Mouse (Mus musculus): Measurements from ENCODE around the gene Npepl1. TPM values are rescaled to one million over a fixed set of nuclear protein-coding genes. Genes with fewer than 3 reads are reported as not detected.

Gene Npepl1
- polyA plus RNA-seq, 1 experiment from 2014 or later: 41.0 TPM

- Histone ChIP-seq H3K9me3 (ENCODE audit: control insufficient read depth, low read length) (0 out of 2 replicates have a peak, but pooled peaks cover 9% of the 10 kb centered on the region), H3K4me1 (replicated peaks; ENCODE audit: control insufficient read depth, insufficient read depth) (no peaks in the 10 kb centered on the region), H3K9ac (ENCODE audit: low read length) (no peak overlapping the region), H3K4me3 (ENCODE audit: low read depth, low read length) (no peak overlapping the region), H3K27ac (replicated peaks) (no peak overlapping the region), H3K36me3 (ENCODE audit: control insufficient read depth, insufficient read depth, low read length) (peaks cover 35% of the 10 kb centered on the region), H3K4me2 (replicated peaks; ENCODE audit: low read depth) (no peak overlapping the region), H3K27me3 (ENCODE audit: control insufficient read depth, insufficient read depth, low read length) (no peaks in the 10 kb centered on the region)
- peak; percentile 12 for DNase-seq (ENCODE audit: low spot score)
- 80% methylated on average over 12 of the region's 12 CpGs for WGBS
- ATAC-seq (ENCODE audit: low FRiP score, low TSS enrichment): no peak
- TF ChIP-seq EP300 (optimal IDR thresholded peaks at IDR 0.05): no peak
- TF ChIP-seq CTCF (IDR thresholded peaks at IDR 0.05; ENCODE audit: low read depth): no peak
Measured at GRCm38 (mm10) chr2:174121411-174121947, 11.3 kb downstream of the Npepl1 start.

GRCm38 (mm10) chr2:174122331-174122730 is 12.2 kb downstream of the Npepl1 start:
- no peak for TF ChIP-seq EP300 (optimal IDR thresholded peaks at IDR 0.05)
- TF ChIP-seq CTCF (IDR thresholded peaks at IDR 0.05; ENCODE audit: low read depth): no peak
- ATAC-seq (ENCODE audit: low FRiP score, low TSS enrichment) (no peak), DNase-seq (ENCODE audit: low spot score) (peak; percentile 9)
- 91% methylated on average over 2 of the region's 2 CpGs for WGBS
- H3K27ac ChIP-seq (replicated peaks): no peak overlapping the region
- H3K4me3 ChIP-seq (ENCODE audit: low read depth, low read length): no peak overlapping the region
- no peaks in the 10 kb centered on the region for H3K27me3 ChIP-seq (ENCODE audit: control insufficient read depth, insufficient read depth, low read length)
- peaks cover 31% of the 10 kb centered on the region for H3K36me3 ChIP-seq (ENCODE audit: control insufficient read depth, insufficient read depth, low read length)
- 0 out of 2 replicates have a peak, but pooled peaks cover 9% of the 10 kb centered on the region for H3K9me3 ChIP-seq (ENCODE audit: control insufficient read depth, low read length)
- H3K4me2 ChIP-seq (replicated peaks; ENCODE audit: low read depth): no peak overlapping the region
- H3K9ac ChIP-seq (ENCODE audit: low read length): no peak overlapping the region
- H3K4me1 ChIP-seq (replicated peaks; ENCODE audit: control insufficient read depth, insufficient read depth): no peaks in the 10 kb centered on the region

- H3K27ac ChIP-seq (replicated peaks): no peak overlapping the region
- H3K9ac ChIP-seq (ENCODE audit: low read length): no peak overlapping the region
- 85% methylated on average over 3 of the region's 3 CpGs for WGBS
- TF ChIP-seq EP300 (optimal IDR thresholded peaks at IDR 0.05): no peak
- no peaks in the 10 kb centered on the region for H3K27me3 ChIP-seq (ENCODE audit: control insufficient read depth, insufficient read depth, low read length)
- no peak overlapping the region for H3K4me3 ChIP-seq (ENCODE audit: low read depth, low read length)
- H3K4me2 ChIP-seq (replicated peaks; ENCODE audit: low read depth): no peak overlapping the region
- H3K4me1 ChIP-seq (replicated peaks; ENCODE audit: control insufficient read depth, insufficient read depth): no peaks in the 10 kb centered on the region
- peaks cover 31% of the 10 kb centered on the region for H3K36me3 ChIP-seq (ENCODE audit: control insufficient read depth, insufficient read depth, low read length)
- ATAC-seq (ENCODE audit: low FRiP score, low TSS enrichment) (no peak), DNase-seq (ENCODE audit: low spot score) (peak; percentile 12)
- 0 out of 2 replicates have a peak, but pooled peaks cover 9% of the 10 kb centered on the region for H3K9me3 ChIP-seq (ENCODE audit: control insufficient read depth, low read length)
Measured at GRCm38 (mm10) chr2:174123731-174124130, 13.6 kb downstream of the Npepl1 start.

GRCm38 (mm10) chr2:174126522-174127375 is 16.6 kb downstream of the Npepl1 start:
- Histone ChIP-seq H3K9me3 (ENCODE audit: control insufficient read depth, low read length) (0 out of 2 replicates have a peak, but pooled peaks cover 9% of the 10 kb centered on the region), H3K4me2 (replicated peaks; ENCODE audit: low read depth) (0 out of 2 replicates have a peak overlapping the region, but pooled peaks have one; percentile 0), H3K9ac (ENCODE audit: low read length) (peak overlapping the region; percentile 13; the same call in 1 of the 2 replicates), H3K4me3 (ENCODE audit: low read depth, low read length) (no peak overlapping the region), H3K36me3 (ENCODE audit: control insufficient read depth, insufficient read depth, low read length) (peaks cover 15% of the 10 kb centered on the region), H3K27ac (replicated peaks) (no peak overlapping the region), H3K4me1 (replicated peaks; ENCODE audit: control insufficient read depth, insufficient read depth) (no peaks in the 10 kb centered on the region), H3K27me3 (ENCODE audit: control insufficient read depth, insufficient read depth, low read length) (no peaks in the 10 kb centered on the region)
- ATAC-seq (ENCODE audit: low FRiP score, low TSS enrichment) (0 out of 2 replicates have a peak, but pooled peaks have one; percentile 35), DNase-seq (ENCODE audit: low spot score) (peak; percentile 54)
- 11% methylated on average over 18 of the region's 21 CpGs for WGBS
- TF ChIP-seq CTCF (IDR thresholded peaks at IDR 0.05; ENCODE audit: low read depth) (no peak), EP300 (optimal IDR thresholded peaks at IDR 0.05) (no peak)

- no peak for TF ChIP-seq CTCF (IDR thresholded peaks at IDR 0.05; ENCODE audit: low read depth)
- TF ChIP-seq EP300 (optimal IDR thresholded peaks at IDR 0.05): no peak
- Histone ChIP-seq H3K9ac (ENCODE audit: low read length) (no peak overlapping the region), H3K9me3 (ENCODE audit: control insufficient read depth, low read length) (0 out of 2 replicates have a peak, but pooled peaks cover 9% of the 10 kb centered on the region), H3K27me3 (ENCODE audit: control insufficient read depth, insufficient read depth, low read length) (no peaks in the 10 kb centered on the region), H3K4me1 (replicated peaks; ENCODE audit: control insufficient read depth, insufficient read depth) (no peaks in the 10 kb centered on the region), H3K27ac (replicated peaks) (no peak overlapping the region), H3K4me2 (replicated peaks; ENCODE audit: low read depth) (0 out of 2 replicates have a peak overlapping the region, but pooled peaks have one; percentile 0), H3K36me3 (ENCODE audit: control insufficient read depth, insufficient read depth, low read length) (peaks cover 10% of the 10 kb centered on the region), H3K4me3 (ENCODE audit: low read depth, low read length) (no peak overlapping the region)
- peak; percentile 11 for DNase-seq (ENCODE audit: low spot score)
- ATAC-seq (ENCODE audit: low FRiP score, low TSS enrichment): no peak
- 46% methylated on average over 6 of the region's 6 CpGs for WGBS
Measured at GRCm38 (mm10) chr2:174127376-174127713, 17.2 kb downstream of the Npepl1 start.

- H3K4me3 ChIP-seq (ENCODE audit: low read depth, low read length): no peak overlapping the region
- DNase-seq (ENCODE audit: low spot score) (no peak), ATAC-seq (ENCODE audit: low FRiP score, low TSS enrichment) (no peak)
- H3K27me3 ChIP-seq (ENCODE audit: control insufficient read depth, insufficient read depth, low read length): no peaks in the 10 kb centered on the region
- no peaks in the 10 kb centered on the region; the same call in 1 of the 2 replicates for H3K36me3 ChIP-seq (ENCODE audit: control insufficient read depth, insufficient read depth, low read length)
- no peak for TF ChIP-seq CTCF (IDR thresholded peaks at IDR 0.05; ENCODE audit: low read depth)
- no peak for TF ChIP-seq EP300 (optimal IDR thresholded peaks at IDR 0.05)
- WGBS: 89% methylated on average over 6 of the region's 6 CpGs
- no peak overlapping the region for H3K27ac ChIP-seq (replicated peaks)
- H3K9me3 ChIP-seq (ENCODE audit: control insufficient read depth, low read length): 0 out of 2 replicates have a peak, but pooled peaks cover 9% of the 10 kb centered on the region
- H3K4me1 ChIP-seq (replicated peaks; ENCODE audit: control insufficient read depth, insufficient read depth): no peaks in the 10 kb centered on the region
- H3K4me2 ChIP-seq (replicated peaks; ENCODE audit: low read depth): no peak overlapping the region
- no peak overlapping the region for H3K9ac ChIP-seq (ENCODE audit: low read length)
Measured at GRCm38 (mm10) chr2:174128926-174129325, 18.8 kb downstream of the Npepl1 start.
